Mouse (Mus musculus): ENCODE data around the gene Rbbp6. TPM values are rescaled to one million over a fixed set of nuclear protein-coding genes. Genes with fewer than 3 reads are reported as not detected.

Gene Rbbp6
- total RNA-seq, 2 experiments from 2014 or later = 57.6 to 70.6 TPM

- no peak for DNase-seq (ENCODE audit: low spot score in 2 of 2)
Measured at GRCm38 (mm10) chr7:123039302-123039701, 73.8 kb downstream of the Rbbp6 start.

- DNase-seq (ENCODE audit: low spot score in 2 of 2) = no peak
Measured at GRCm38 (mm10) chr7:123045146-123045545, 79.7 kb downstream of the Rbbp6 start.

GRCm38 (mm10) chr7:123046473-123047091 is 81.1 kb downstream of the Rbbp6 start:
- no peak for DNase-seq (ENCODE audit: low spot score in 2 of 2)

Other genes with a start within 250 kb of the Rbbp6 start
- 10 to 100 TPM; 48.4 to 53.6 TPM for gene Tnrc6a, start 158.2 kb downstream of the Rbbp6 start, total RNA-seq (2021)
- under 1 TPM; 0.16 to 0.19 TPM for gene Slc5a11, start 249.1 kb downstream of the Rbbp6 start, total RNA-seq (2021)